Mouse (Mus musculus): ENCODE data around the gene Prss22. TPM values are rescaled to one million over a fixed set of nuclear protein-coding genes. Genes with fewer than 3 reads are reported as not detected.

Prss22 gene
- polyA plus RNA-seq, 1 experiment, result 0.96 TPM

- Histone ChIP-seq H3K4me1 (ENCODE audit: control insufficient read depth, insufficient read depth, low read length) (no peaks in the 10 kb centered on the region; the same call in 1 of the 2 replicates), H3K4me3 (replicated peaks; ENCODE audit: extremely low read depth, low read depth, low read length) (no peak overlapping the region)
- WGBS, result 46% methylated on average over 5 of the region's 5 CpGs
- no peak for TF ChIP-seq POLR2A (IDR thresholded peaks at IDR 0.05; ENCODE audit: borderline replicate concordance, extremely low read depth, low read depth, low read length)
- no peak for TF ChIP-seq CTCF (IDR thresholded peaks at IDR 0.05; ENCODE audit: insufficient read depth, low read length)
- no peak for DNase-seq
Observed at GRCm38 (mm10) chr17:24021375-24022199, 23.7 kb upstream of the Prss22 start.

GRCm38 (mm10) chr17:24020696-24021095, 22.8 kb upstream of the Prss22 start:
- no peak overlapping the region for H3K4me3 ChIP-seq (replicated peaks; ENCODE audit: extremely low read depth, low read depth, low read length)
- no peaks in the 10 kb centered on the region; the same call in 1 of the 2 replicates for H3K4me1 ChIP-seq (ENCODE audit: control insufficient read depth, insufficient read depth, low read length)
- 34% methylated on average over 6 of the region's 6 CpGs for WGBS
- TF ChIP-seq CTCF (IDR thresholded peaks at IDR 0.05; ENCODE audit: insufficient read depth, low read length) (no peak), POLR2A (IDR thresholded peaks at IDR 0.05; ENCODE audit: borderline replicate concordance, extremely low read depth, low read depth, low read length) (no peak)
- DNase-seq, result no peak

- DNase-seq, result no peak
- Histone ChIP-seq H3K4me1 (ENCODE audit: control insufficient read depth, insufficient read depth, low read length) (no peaks in the 10 kb centered on the region), H3K4me3 (replicated peaks; ENCODE audit: extremely low read depth, low read depth, low read length) (no peak overlapping the region)
- 38% methylated on average over 14 of the region's 14 CpGs for WGBS
- TF ChIP-seq POLR2A (IDR thresholded peaks at IDR 0.05; ENCODE audit: borderline replicate concordance, extremely low read depth, low read depth, low read length), result no peak
- TF ChIP-seq CTCF (IDR thresholded peaks at IDR 0.05; ENCODE audit: insufficient read depth, low read length), result peak; percentile 70
Observed at GRCm38 (mm10) chr17:24015727-24016126, 17.8 kb upstream of the Prss22 start.

- TF ChIP-seq CTCF (IDR thresholded peaks at IDR 0.05; ENCODE audit: insufficient read depth, low read length), result no peak
- no peak for TF ChIP-seq POLR2A (IDR thresholded peaks at IDR 0.05; ENCODE audit: borderline replicate concordance, extremely low read depth, low read depth, low read length)
- no peak overlapping the region for H3K4me3 ChIP-seq (replicated peaks; ENCODE audit: extremely low read depth, low read depth, low read length)
- no peak for DNase-seq
- H3K4me1 ChIP-seq (ENCODE audit: control insufficient read depth, insufficient read depth, low read length), result no peaks in the 10 kb centered on the region
- 77% methylated on average over 5 of the region's 5 CpGs for WGBS
Observed at GRCm38 (mm10) chr17:24014433-24014965, 16.6 kb upstream of the Prss22 start.

GRCm38 (mm10) chr17:24012921-24013320, 15.0 kb upstream of the Prss22 start:
- no peak for DNase-seq
- TF ChIP-seq POLR2A (IDR thresholded peaks at IDR 0.05; ENCODE audit: borderline replicate concordance, extremely low read depth, low read depth, low read length) (no peak), CTCF (IDR thresholded peaks at IDR 0.05; ENCODE audit: insufficient read depth, low read length) (no peak)
- 72% methylated on average over 2 of the region's 2 CpGs for WGBS

GRCm38 (mm10) chr17:24009617-24010016, 11.7 kb upstream of the Prss22 start:
- WGBS, result 65% methylated on average over 5 of the region's 5 CpGs
- TF ChIP-seq CTCF (IDR thresholded peaks at IDR 0.05; ENCODE audit: insufficient read depth, low read length) (peak; percentile 17; the same call in 1 of the 2 replicates), POLR2A (IDR thresholded peaks at IDR 0.05; ENCODE audit: borderline replicate concordance, extremely low read depth, low read depth, low read length) (no peak)
- H3K4me3 ChIP-seq (replicated peaks; ENCODE audit: extremely low read depth, low read depth, low read length), result no peak overlapping the region
- DNase-seq, result no peak
- H3K4me1 ChIP-seq (ENCODE audit: control insufficient read depth, insufficient read depth, low read length), result no peaks in the 10 kb centered on the region

More at GRCm38 (mm10) chr17:24012921-24013320, 15.0 kb upstream of the Prss22 start:
- Histone ChIP-seq H3K4me1 (ENCODE audit: control insufficient read depth, insufficient read depth, low read length) (no peaks in the 10 kb centered on the region), H3K4me3 (replicated peaks; ENCODE audit: extremely low read depth, low read depth, low read length) (no peak overlapping the region)

- no peak overlapping the region for H3K4me3 ChIP-seq (replicated peaks; ENCODE audit: extremely low read depth, low read depth, low read length)
- H3K4me1 ChIP-seq (ENCODE audit: control insufficient read depth, insufficient read depth, low read length), result no peaks in the 10 kb centered on the region
- no peak for TF ChIP-seq POLR2A (IDR thresholded peaks at IDR 0.05; ENCODE audit: borderline replicate concordance, extremely low read depth, low read depth, low read length)
- no peak for TF ChIP-seq CTCF (IDR thresholded peaks at IDR 0.05; ENCODE audit: insufficient read depth, low read length)
- DNase-seq, result no peak
- 65% methylated on average over 4 of the region's 4 CpGs for WGBS
Observed at GRCm38 (mm10) chr17:24008105-24008504, 10.2 kb upstream of the Prss22 start.

GRCm38 (mm10) chr17:24007391-24007790, 9.5 kb upstream of the Prss22 start:
- no peak for DNase-seq
- no peak overlapping the region for H3K4me3 ChIP-seq (replicated peaks; ENCODE audit: extremely low read depth, low read depth, low read length)
- no peaks in the 10 kb centered on the region for H3K4me1 ChIP-seq (ENCODE audit: control insufficient read depth, insufficient read depth, low read length)
- no peak for TF ChIP-seq CTCF (IDR thresholded peaks at IDR 0.05; ENCODE audit: insufficient read depth, low read length)
- no peak for TF ChIP-seq POLR2A (IDR thresholded peaks at IDR 0.05; ENCODE audit: borderline replicate concordance, extremely low read depth, low read depth, low read length)
- 40% methylated on average over 1 of the region's 1 CpGs for WGBS

GRCm38 (mm10) chr17:24006930-24007329, 9.0 kb upstream of the Prss22 start:
- WGBS, result 33% methylated on average over 2 of the region's 2 CpGs
- Histone ChIP-seq H3K4me3 (replicated peaks; ENCODE audit: extremely low read depth, low read depth, low read length) (no peak overlapping the region), H3K4me1 (ENCODE audit: control insufficient read depth, insufficient read depth, low read length) (no peaks in the 10 kb centered on the region)
- TF ChIP-seq POLR2A (IDR thresholded peaks at IDR 0.05; ENCODE audit: borderline replicate concordance, extremely low read depth, low read depth, low read length) (no peak), CTCF (IDR thresholded peaks at IDR 0.05; ENCODE audit: insufficient read depth, low read length) (no peak)
- no peak for DNase-seq

GRCm38 (mm10) chr17:24005049-24005448, 7.1 kb upstream of the Prss22 start:
- TF ChIP-seq CTCF (IDR thresholded peaks at IDR 0.05; ENCODE audit: insufficient read depth, low read length) (no peak), POLR2A (IDR thresholded peaks at IDR 0.05; ENCODE audit: borderline replicate concordance, extremely low read depth, low read depth, low read length) (no peak)
- 93% methylated on average over 3 of the region's 3 CpGs for WGBS
- Histone ChIP-seq H3K4me3 (replicated peaks; ENCODE audit: extremely low read depth, low read depth, low read length) (no peak overlapping the region), H3K4me1 (ENCODE audit: control insufficient read depth, insufficient read depth, low read length) (no peaks in the 10 kb centered on the region)
- no peak for DNase-seq
